Mouse (Mus musculus) liver, embryonic 12.5 days (tissue): ENCODE measurements around the gene Cic. TPM values are rescaled to one million over a fixed set of nuclear protein-coding genes. Genes with fewer than 3 reads are reported as not detected.

Experiments
- ATAC-seq: fragments of 200-750 bp; cut with Nextera tagmentation; 2 replicates; pipeline ENCODE4 v1.8.0; 2017; ENCODE audit warnings: moderate number of reproducible peaks, mild to moderate bottlenecking, moderate library complexity
- H3K27ac ChIP-seq: fragments of 300-500 bp; sonication (generic); 2 replicates; pipeline ENCODE4 v1.5.1; 2016; ENCODE audit warnings: mild to moderate bottlenecking
- H3K27me3 ChIP-seq: fragments of 300-500 bp; sonication (generic); replicated peaks from 2 replicates; pipeline ENCODE4 v1.6.1; 2016; ENCODE audit warnings: mild to moderate bottlenecking, moderate library complexity
- H3K36me3 ChIP-seq: fragments of 300-500 bp; sonication (generic); 2 replicates; pipeline ENCODE4 v1.6.1; 2016; ENCODE audit warnings: mild to moderate bottlenecking, moderate library complexity
- H3K4me1 ChIP-seq: fragments of 300-500 bp; sonication (generic); 2 replicates; pipeline ENCODE4 v1.6.1; 2016
- H3K4me2 ChIP-seq: fragments of 300-500 bp; sonication (generic); 2 replicates; pipeline ENCODE4 v1.6.1; 2016; ENCODE audit warnings: mild to moderate bottlenecking, moderate library complexity
- H3K4me3 ChIP-seq: fragments of 300-500 bp; sonication (generic); 2 replicates; pipeline ENCODE4 v1.5.1; 2016; ENCODE audit warnings: mild to moderate bottlenecking, moderate library complexity
- H3K9ac ChIP-seq: fragments of 300-500 bp; sonication (generic); 2 replicates; pipeline ENCODE4 v1.6.1; 2016; ENCODE audit warnings: mild to moderate bottlenecking, moderate library complexity
- H3K9me3 ChIP-seq: fragments of 300-500 bp; sonication (generic); replicated peaks from 2 replicates; pipeline ENCODE4 v1.6.1; 2016; ENCODE audit warnings: mild to moderate bottlenecking, moderate library complexity
- WGBS: fragments of 180-500 bp; shearing (Covaris S2); methylation state at CpG from one replicate; pipeline ENCODE4 v1.1.7; 2016; ENCODE audit not compliant: insufficient replicate concordance; 5-methylcytosine and 5-hydroxymethylcytosine counted together
- polyA plus RNA-seq: library from polyadenylated mRNA; unstranded; fragments of >200 nt; fragmentation: Nextera tagmentation; extraction: Ambion mirVana; gene quantifications from 2 replicates; pipeline ENCODE4 v1.2.1, GENCODE M21; 2016

Gene Cic
- polyA plus RNA-seq, 1 experiment from 2014 or later = 17.0 TPM

- H3K9ac ChIP-seq = peak overlapping the region; percentile 53
- H3K9me3 ChIP-seq = no peaks in the 10 kb centered on the region
- 0 out of 2 replicates have a peak, but pooled peaks have one; percentile 5 for ATAC-seq
- no peaks in the 10 kb centered on the region for H3K27me3 ChIP-seq
- H3K27ac ChIP-seq = peak overlapping the region; percentile 95
- H3K4me3 ChIP-seq = 0 out of 2 replicates have a peak overlapping the region, but pooled peaks have one; percentile 3
- WGBS = 31% methylated on average over 5 of the region's 5 CpGs
- peak overlapping the region; percentile 66 for H3K4me2 ChIP-seq
- peaks cover 95% of the 10 kb centered on the region for H3K4me1 ChIP-seq
- peaks cover 32% of the 10 kb centered on the region for H3K36me3 ChIP-seq
Measured at GRCm38 (mm10) chr7:25274571-25274970, 7.1 kb downstream of the Cic start.

- ATAC-seq = no peak
- H3K4me2 ChIP-seq = peak overlapping the region; percentile 66
Measured at GRCm38 (mm10) chr7:25274996-25275395, 7.5 kb downstream of the Cic start.

GRCm38 (mm10) chr7:25275555-25276298 is 8.2 kb downstream of the Cic start:
- 68% methylated on average over 9 of the region's 9 CpGs for WGBS
- peak overlapping the region; percentile 7; the same call in 1 of the 2 replicates for H3K4me2 ChIP-seq
- H3K27ac ChIP-seq = peak overlapping the region; percentile 97
- peaks cover 95% of the 10 kb centered on the region for H3K4me1 ChIP-seq
- H3K9ac ChIP-seq = peak overlapping the region; percentile 44
- H3K9me3 ChIP-seq = no peaks in the 10 kb centered on the region
- no peaks in the 10 kb centered on the region for H3K27me3 ChIP-seq
- H3K36me3 ChIP-seq = peaks cover 30% of the 10 kb centered on the region
- no peak for ATAC-seq
- H3K4me3 ChIP-seq = no peak overlapping the region

More at GRCm38 (mm10) chr7:25274996-25275395, 7.5 kb downstream of the Cic start:
- H3K9me3 ChIP-seq = no peaks in the 10 kb centered on the region
- peaks cover 95% of the 10 kb centered on the region for H3K4me1 ChIP-seq
- peaks cover 32% of the 10 kb centered on the region for H3K36me3 ChIP-seq
- peak overlapping the region; percentile 53 for H3K9ac ChIP-seq
- 77% methylated on average over 3 of the region's 3 CpGs for WGBS
- 0 out of 2 replicates have a peak overlapping the region, but pooled peaks have one; percentile 3 for H3K4me3 ChIP-seq
- peak overlapping the region; percentile 95 for H3K27ac ChIP-seq
- no peaks in the 10 kb centered on the region for H3K27me3 ChIP-seq

GRCm38 (mm10) chr7:25277405-25277804 is 9.9 kb downstream of the Cic start:
- no peaks in the 10 kb centered on the region for H3K9me3 ChIP-seq
- H3K36me3 ChIP-seq = peaks cover 13% of the 10 kb centered on the region
- no peaks in the 10 kb centered on the region for H3K27me3 ChIP-seq
- WGBS = 88% methylated on average over 4 of the region's 4 CpGs
- H3K27ac ChIP-seq = peak overlapping the region; percentile 97
- no peak for ATAC-seq
- H3K4me1 ChIP-seq = peaks cover 89% of the 10 kb centered on the region
- peak overlapping the region; percentile 99 for H3K4me2 ChIP-seq
- H3K4me3 ChIP-seq = peak overlapping the region; percentile 67
- peak overlapping the region; percentile 87 for H3K9ac ChIP-seq

- H3K4me2 ChIP-seq = peak overlapping the region; percentile 99
- peaks cover 8% of the 10 kb centered on the region for H3K36me3 ChIP-seq
- peaks cover 86% of the 10 kb centered on the region for H3K4me1 ChIP-seq
- H3K9ac ChIP-seq = peak overlapping the region; percentile 87
- H3K9me3 ChIP-seq = no peaks in the 10 kb centered on the region
- WGBS = 12% methylated on average over 4 of the region's 4 CpGs
- H3K27me3 ChIP-seq = no peaks in the 10 kb centered on the region
- peak overlapping the region; percentile 67 for H3K4me3 ChIP-seq
- peak overlapping the region; percentile 97 for H3K27ac ChIP-seq
- no peak for ATAC-seq
Measured at GRCm38 (mm10) chr7:25277998-25278340, 10.5 kb downstream of the Cic start.

GRCm38 (mm10) chr7:25278341-25279075 is 11.0 kb downstream of the Cic start:
- ATAC-seq = peak; percentile 69
- peak overlapping the region; percentile 67 for H3K4me3 ChIP-seq
- H3K36me3 ChIP-seq = 0 out of 2 replicates have a peak, but pooled peaks cover 3% of the 10 kb centered on the region
- peaks cover 86% of the 10 kb centered on the region for H3K4me1 ChIP-seq
- WGBS = under 1% methylated on average over 57 of the region's 60 CpGs
- H3K9ac ChIP-seq = peak overlapping the region; percentile 87
- H3K27me3 ChIP-seq = no peaks in the 10 kb centered on the region
- H3K27ac ChIP-seq = peak overlapping the region; percentile 97
- no peaks in the 10 kb centered on the region for H3K9me3 ChIP-seq
- H3K4me2 ChIP-seq = peak overlapping the region; percentile 99

GRCm38 (mm10) chr7:25279076-25279860 is 11.8 kb downstream of the Cic start:
- Histone ChIP-seq H3K36me3 (0 out of 2 replicates have a peak, but pooled peaks cover 3% of the 10 kb centered on the region), H3K9me3 (no peaks in the 10 kb centered on the region), H3K27me3 (no peaks in the 10 kb centered on the region), H3K4me3 (peak overlapping the region; percentile 67), H3K4me1 (peaks cover 86% of the 10 kb centered on the region), H3K9ac (peak overlapping the region; percentile 87), H3K4me2 (peak overlapping the region; percentile 99), H3K27ac (peak overlapping the region; percentile 97)
- under 1% methylated on average over 48 of the region's 49 CpGs for WGBS
- peak; percentile 56 for ATAC-seq

- Histone ChIP-seq H3K36me3 (peaks cover 8% of the 10 kb centered on the region), H3K4me2 (peak overlapping the region; percentile 99), H3K27me3 (no peaks in the 10 kb centered on the region), H3K9ac (peak overlapping the region; percentile 87), H3K4me1 (peaks cover 86% of the 10 kb centered on the region), H3K9me3 (no peaks in the 10 kb centered on the region), H3K4me3 (peak overlapping the region; percentile 67), H3K27ac (peak overlapping the region; percentile 97)
- no peak for ATAC-seq
- WGBS = 3% methylated on average over 6 of the region's 6 CpGs
Measured at GRCm38 (mm10) chr7:25279861-25280791, 12.6 kb downstream of the Cic start.

- no peaks in the 10 kb centered on the region for H3K9me3 ChIP-seq
- peak overlapping the region; percentile 87 for H3K9ac ChIP-seq
- H3K4me3 ChIP-seq = peak overlapping the region; percentile 83
- peak overlapping the region; percentile 97 for H3K27ac ChIP-seq
- no peaks in the 10 kb centered on the region for H3K27me3 ChIP-seq
- peak; percentile 60 for ATAC-seq
- peaks cover 83% of the 10 kb centered on the region for H3K4me1 ChIP-seq
- 26% methylated on average over 12 of the region's 12 CpGs for WGBS
- H3K4me2 ChIP-seq = peak overlapping the region; percentile 99
- H3K36me3 ChIP-seq = peaks cover 16% of the 10 kb centered on the region
Measured at GRCm38 (mm10) chr7:25281166-25281733, 13.7 kb downstream of the Cic start.

- H3K27me3 ChIP-seq = no peaks in the 10 kb centered on the region
- ATAC-seq = peak; percentile 86
- H3K4me3 ChIP-seq = peak overlapping the region; percentile 83
- H3K9me3 ChIP-seq = no peaks in the 10 kb centered on the region
- peak overlapping the region; percentile 97 for H3K27ac ChIP-seq
- H3K9ac ChIP-seq = peak overlapping the region; percentile 92
- peak overlapping the region; percentile 99 for H3K4me2 ChIP-seq
- under 1% methylated on average over 72 of the region's 108 CpGs for WGBS
- peaks cover 24% of the 10 kb centered on the region for H3K36me3 ChIP-seq
- peaks cover 76% of the 10 kb centered on the region for H3K4me1 ChIP-seq
Measured at GRCm38 (mm10) chr7:25281734-25282601, 14.5 kb downstream of the Cic start.
